Mouse (Mus musculus): Measurements from ENCODE around the gene Muc16. TPM values are rescaled to one million over a fixed set of nuclear protein-coding genes. Genes with fewer than 3 reads are reported as not detected.

The Muc16 gene
- not detected for total RNA-seq (2021)
- long read RNA-seq, experiment 1, result 0 reads
- long read RNA-seq, experiment 2, result 0 reads

DNA sequence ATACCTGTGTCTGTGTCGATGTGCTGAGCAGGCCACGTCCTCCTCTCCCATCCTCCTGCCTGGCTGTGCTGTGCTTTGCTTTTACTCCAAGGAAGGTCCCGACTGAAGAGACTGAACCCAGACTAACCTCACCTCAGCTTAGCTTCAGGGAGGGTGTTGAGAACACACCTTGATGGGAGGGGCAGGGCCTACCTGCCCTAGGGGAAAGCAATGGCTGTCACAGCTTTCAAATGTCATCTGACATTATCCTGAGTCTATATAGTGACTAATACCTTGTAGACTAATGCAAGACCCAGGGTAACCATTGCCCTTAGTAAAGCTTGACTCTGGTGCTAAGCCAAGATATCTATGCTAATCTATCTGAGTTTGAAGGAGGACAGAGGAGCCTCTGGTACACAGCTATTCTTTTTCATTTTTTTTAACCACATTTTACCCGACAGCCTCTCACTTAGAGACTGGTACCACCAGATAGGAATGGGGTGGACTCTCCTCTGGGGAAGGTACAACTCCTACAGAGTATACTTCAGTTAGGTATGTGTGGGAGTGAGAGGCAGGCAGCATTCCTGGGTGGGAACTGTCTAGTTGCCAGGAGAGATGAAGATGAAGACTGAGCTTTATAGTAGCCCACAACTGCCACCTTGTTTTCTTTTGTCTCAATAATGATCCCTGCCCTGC is at the start of gene Muc16:
Gene Muc16 (minus strand): TSS at position 51 of the 675 bp plus-strand sequence.
- intact Hi-C loops (cut with DNase I; ENCODE audit: low total_unique reads), result no loop called here
- DNase-seq, result no peak

DNA sequence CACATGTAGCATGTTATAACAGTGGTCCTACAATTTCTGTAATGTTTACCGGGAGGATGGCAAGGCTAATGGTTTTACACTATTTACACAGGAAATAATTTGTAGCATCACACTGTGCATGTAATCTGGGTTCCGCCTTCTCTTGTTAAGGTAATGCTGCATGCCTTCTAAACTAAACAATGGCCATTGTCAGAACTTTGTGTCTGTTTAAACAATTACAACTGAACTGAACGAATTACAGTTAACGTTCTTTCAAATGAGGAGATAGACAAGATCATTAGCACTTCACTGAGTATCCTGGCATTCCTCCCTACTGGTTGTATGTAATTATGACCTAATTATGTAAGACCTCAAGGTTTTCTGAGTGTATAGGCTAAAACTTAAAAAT is 48.4 kb upstream of the Muc16 start:
- DNase-seq, result no peak
- intact Hi-C loops (cut with DNase I; ENCODE audit: low total_unique reads), result no loop called here

DNA sequence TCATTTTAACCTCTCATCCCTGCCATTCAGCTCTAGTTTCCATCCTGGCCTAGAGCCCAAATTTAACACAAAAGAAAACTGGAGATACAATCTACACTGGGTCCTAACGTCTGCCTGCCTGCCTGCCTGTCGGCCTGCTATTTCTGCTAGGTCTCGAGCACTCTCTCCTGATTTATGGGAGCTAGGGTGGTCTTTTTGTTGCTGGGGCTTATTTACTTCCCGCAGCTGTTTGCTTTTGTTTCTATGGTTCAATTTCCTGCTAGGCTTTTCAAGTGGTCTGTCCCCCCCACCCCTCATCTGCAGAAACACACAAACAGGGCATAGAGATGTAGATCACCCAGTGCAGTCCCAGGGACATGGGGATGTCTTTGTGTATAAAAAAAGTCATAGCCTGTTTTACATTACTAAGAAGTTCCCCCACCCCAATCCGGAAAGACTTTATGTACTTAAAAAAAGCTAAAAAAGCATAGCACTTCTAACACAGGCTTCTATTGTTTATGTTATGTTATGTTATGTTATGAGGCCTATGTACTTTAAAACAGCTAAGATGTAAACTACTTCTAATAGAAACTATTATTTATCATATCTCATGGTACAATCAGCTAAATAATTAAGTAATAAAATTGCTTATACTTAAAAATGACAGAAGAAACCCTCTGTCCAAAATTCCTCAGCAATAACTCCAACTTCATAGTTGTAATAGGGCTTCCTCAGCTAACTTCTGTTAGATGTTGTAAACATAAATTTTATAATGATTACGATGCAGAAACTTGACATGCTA is 47.8 kb upstream of the Muc16 start:
- intact Hi-C loops (cut with DNase I; ENCODE audit: low total_unique reads), result no loop called here
- no peak for DNase-seq

DNA sequence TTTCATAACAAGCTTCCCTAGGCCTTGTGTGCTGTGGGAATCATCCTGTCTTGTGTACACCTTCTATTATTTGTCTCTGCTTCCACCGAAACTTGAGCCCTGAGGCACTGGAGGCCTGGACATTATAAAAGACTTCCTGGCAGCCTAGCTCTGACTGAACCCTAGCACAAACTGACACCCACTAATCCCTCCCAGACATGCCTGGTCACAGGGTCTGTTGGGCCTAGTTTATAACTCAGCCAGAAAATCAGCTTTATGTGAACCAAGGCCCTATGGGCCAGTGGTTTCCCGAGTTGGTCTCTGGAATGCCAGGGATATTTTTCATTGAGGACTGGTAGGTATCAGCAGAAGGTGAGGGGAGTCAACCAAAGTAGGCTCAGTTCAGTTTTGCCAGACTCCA is 46.7 kb upstream of the Muc16 start:
- DNase-seq, result no peak
- intact Hi-C loops (cut with DNase I; ENCODE audit: low total_unique reads), result no loop called here

DNA sequence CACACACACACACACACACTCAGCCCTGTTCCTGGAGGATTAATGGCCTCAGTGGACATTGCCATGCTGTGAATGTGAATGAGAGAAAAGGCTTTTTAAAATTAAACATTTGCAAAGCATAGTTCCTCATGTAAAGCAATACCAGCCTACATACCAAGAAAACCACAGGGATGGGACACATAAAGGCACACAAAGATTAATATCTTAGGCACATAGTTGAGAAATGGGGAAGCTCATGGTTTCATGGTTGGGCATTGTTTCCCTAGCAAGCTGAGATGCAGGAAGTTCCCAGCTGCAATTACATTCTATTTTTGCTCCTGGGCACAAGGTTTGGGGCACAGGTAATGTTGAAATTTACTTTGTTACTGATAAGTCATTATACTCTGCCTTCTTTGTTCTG is 31.3 kb upstream of the Muc16 start:
- no peak for DNase-seq
- intact Hi-C loops (cut with DNase I; ENCODE audit: low total_unique reads), result no loop called here

DNA sequence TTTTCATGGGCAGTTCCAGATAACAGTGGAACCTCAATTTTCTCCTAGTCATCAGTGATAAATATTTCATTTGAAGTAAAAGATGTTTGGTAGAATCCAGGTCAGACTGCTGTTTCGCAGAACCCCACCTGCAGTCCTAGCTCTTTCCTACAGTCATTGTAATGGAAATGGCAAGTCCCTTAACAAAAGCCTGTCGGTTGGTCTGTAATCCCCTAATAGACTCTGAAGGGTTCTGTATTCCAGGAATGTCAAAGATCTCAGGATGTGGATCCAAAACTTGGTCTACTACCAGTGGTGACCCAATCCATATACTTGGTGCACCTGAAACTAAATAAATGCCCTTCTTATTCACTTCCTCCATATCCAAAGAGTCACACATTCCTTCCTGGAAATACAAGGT is 76.0 kb downstream of the Muc16 start:
- no peak for DNase-seq
- intact Hi-C loops (cut with DNase I; ENCODE audit: low total_unique reads), result no loop called here

DNA sequence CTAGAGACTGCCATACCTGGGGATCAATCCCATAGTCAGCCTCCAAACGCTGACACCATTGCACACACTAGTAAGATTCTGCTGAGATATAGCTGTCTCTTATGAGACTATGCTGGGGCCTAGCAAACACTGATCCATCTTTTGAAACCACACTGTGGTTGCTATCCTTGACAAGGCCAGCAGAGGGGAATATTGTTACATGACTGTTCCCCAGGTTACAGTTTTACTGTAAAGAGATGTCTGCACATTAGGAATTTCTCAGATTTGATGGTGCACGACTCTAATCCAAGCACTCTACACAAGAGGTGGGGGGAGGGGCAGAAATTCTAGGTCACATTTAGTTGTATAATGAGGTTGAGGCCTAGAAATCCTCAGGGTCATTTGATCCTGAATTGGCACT is 166.2 kb downstream of the Muc16 start:
- intact Hi-C loops (cut with DNase I; ENCODE audit: low total_unique reads), result no loop called here
- DNase-seq, result no peak

DNA sequence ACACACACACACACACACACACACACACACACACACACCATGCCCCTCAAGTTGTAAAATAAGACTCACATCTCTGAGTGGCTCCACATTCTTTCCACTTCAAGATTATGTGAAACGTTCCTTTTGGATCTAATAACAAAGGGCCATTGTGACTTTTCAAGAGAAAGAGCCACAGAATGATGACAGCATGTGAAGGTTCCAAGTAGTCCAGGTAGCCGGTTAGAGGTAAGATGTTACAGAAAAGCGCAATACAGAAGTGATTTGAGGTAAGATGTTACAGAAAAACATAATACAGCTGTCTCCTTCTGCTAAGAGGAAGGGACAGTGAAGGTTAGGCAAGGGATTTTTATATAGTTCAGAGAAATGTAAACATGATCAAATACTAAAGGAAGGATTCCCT is 196.2 kb downstream of the Muc16 start, which contains the start of the genes Zfp558 and Mbd3l1:
Gene Zfp558 (minus strand): TSS at position 101 of the 400 bp plus-strand sequence.
Gene Mbd3l1 (plus strand): TSS at position 192 of the 400 bp plus-strand sequence.
- intact Hi-C loops (cut with DNase I; ENCODE audit: low total_unique reads), result no loop called here
- no peak for DNase-seq

DNA sequence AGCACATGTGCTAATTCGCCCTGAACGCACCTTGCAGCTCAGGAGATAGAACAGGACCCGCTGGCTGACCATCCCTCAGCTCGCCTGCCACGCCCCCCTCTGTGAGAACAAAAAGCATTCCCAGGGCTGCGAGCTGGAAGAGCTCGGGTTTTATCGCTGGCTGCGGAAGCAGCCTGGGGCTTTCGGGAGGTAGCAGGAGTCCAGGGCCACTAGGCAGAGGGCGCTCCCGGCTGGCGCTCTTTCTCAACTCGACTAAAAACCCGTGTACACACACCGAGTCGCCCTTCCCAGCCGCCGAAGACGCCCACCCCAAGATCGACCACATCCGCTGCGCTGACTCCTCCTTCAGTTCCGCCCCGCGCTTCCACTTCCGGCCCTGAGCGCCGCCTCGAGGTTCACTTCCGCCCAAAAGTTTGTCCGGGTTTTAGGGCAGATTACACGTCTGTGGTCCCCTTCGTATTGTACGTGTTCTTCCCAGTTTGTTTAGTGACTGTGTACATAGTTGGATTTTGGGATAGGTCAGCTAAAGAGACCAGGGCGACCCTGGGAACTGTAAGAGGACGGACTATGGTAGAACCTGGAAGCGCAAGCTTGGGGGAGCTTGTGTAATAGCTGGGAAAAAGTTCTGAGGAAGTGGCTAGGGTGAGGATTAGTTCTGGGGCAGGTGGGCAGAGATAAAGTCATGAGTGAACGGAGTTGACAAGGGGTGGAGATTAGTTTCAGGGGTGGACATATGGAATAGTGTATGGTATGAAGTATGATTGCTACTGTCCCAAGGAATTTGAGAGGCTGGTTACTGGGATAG is 200.8 kb downstream of the Muc16 start:
- intact Hi-C loops (cut with DNase I; ENCODE audit: low total_unique reads), result no loop called here
- DNase-seq, result peak; percentile 73

DNA sequence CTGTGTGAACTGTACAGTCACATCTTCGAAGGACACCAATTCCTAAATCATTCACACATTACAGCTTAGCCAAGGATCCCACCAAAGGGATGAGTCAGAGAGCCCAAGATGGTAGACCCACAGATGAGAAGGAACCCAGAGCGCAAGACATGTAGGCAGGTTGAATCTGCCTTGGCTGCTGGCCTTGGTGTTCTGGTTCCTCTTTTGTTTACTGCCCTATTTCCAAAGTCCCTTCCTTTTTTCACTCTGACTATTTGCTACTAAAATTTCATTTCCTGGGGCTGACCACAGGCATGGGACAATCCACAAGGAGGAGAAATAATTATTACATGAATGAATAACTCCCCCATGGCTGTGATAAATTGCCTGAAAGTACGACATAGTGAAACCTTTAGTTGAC is 206.3 kb downstream of the Muc16 start:
- intact Hi-C loops (cut with DNase I; ENCODE audit: low total_unique reads), result no loop called here
- DNase-seq, result no peak

DNA sequence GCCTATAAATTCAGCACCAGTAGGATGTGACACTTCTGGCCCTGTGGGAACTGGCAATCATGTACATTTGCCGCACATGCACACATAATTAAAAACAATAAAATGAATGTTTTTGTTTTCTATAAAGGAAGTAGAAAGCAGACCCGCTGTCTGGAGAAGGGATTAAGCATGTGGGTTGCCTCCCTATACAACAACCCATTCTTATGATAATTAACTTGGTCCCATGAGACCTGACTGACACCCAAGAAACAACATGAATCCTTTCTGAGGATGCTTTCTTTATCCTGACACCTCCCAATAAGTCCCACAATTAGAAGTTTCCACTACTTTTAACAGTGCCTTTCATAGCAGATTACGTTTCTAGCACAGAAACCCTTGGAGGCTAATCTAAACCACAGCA is 207.0 kb downstream of the Muc16 start:
- intact Hi-C loops (cut with DNase I; ENCODE audit: low total_unique reads), result no loop called here

DNA sequence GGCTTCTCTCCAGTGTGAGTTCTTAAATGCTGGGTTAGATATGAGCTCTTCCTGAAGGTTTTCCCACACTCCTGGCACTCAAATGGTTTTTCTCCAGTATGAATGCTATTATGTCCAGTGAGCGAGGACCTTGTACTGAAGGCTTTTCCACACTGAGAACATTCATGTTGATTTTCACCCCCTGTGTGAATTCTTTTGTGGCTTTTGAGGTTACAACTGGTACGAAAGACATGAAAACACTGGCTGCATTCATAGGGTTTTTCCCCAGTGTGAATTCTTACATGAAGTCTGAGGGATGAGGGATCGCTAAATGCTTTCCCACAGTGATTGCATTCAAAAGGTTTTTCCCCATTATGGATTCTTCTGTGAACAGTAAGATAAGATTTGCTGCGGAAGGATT is 217.8 kb downstream of the Muc16 start:
- intact Hi-C loops (cut with DNase I; ENCODE audit: low total_unique reads), result no loop called here
- DNase-seq, result no peak

More for the DNA sequence above, 207.0 kb downstream of the Muc16 start:
- DNase-seq, result no peak

Small RNA genes within 50 kb of the gene (microRNA-seq; reads per million reads assigned to microRNA genes)
- 0 reads per million in 2 experiments for gene Gm22854

Other genes starting within 250 kb of the Muc16 start
- not detected for gene Mbd3l2, start 243.9 kb downstream of the Muc16 start, total RNA-seq (2021)
- gene Zfp558, start 196.3 kb downstream of the Muc16 start, total RNA-seq (2021), result 1 to 10 TPM in 1 of 2 experiments, under 1 TPM in 1; 0.78 to 1.3 TPM
- not detected for gene Mbd3l1, start 196.2 kb downstream of the Muc16 start, total RNA-seq (2021)
- not detected for gene Olfr24, start 89.5 kb upstream of the Muc16 start, total RNA-seq (2021)
- gene Olfr828, start 145.0 kb upstream of the Muc16 start, total RNA-seq (2021), result not detected
- gene Olfr829, start 180.4 kb upstream of the Muc16 start, total RNA-seq (2021), result not detected
- gene Olfr830, start 200.2 kb upstream of the Muc16 start, total RNA-seq (2021), result not detected

Data from gastrocnemius, postnatal 14 days (tissue).